Comparison of ENCODE assay signal across 21 mouse cellular contexts in the genomic region with DNA sequence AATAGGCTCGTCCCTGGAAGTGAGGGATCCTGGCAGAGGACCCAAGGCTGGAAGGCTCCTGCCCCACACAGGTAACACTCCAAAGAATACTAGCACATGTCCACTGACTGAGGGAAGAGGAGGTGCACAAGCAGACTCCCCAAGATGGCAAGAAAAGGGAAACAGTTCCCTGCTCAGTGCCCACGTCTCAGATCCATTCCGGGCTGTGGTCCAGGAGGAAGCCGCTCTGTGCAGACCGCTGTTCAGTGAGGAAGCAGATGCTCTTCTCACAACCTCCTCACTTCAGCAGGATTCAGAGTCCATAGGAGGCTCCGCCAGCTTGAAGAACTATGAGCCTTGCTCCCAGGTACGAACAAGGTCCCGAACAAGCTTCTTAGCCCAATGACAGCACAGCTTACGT. TPM values are rescaled to one million over a fixed set of nuclear protein-coding genes. Genes with fewer than 3 reads are reported as not detected.
A peak's percentile ranks its signal among the peaks of the same experiment; 100 is the strongest.
DNase-seq lines count a peak whose midpoint lies in the region; TF ChIP-seq lines count a peak whose summit lies in the region.
"Had no signal": no experiment of that assay in that cellular context is flagged by ENCODE, and none has a peak within 500 bp of the region (broad histone marks: within the 10 kb centered on the region; RNA-seq: fewer than 3 reads in every experiment).

No protein-coding gene starts in this region.

- H3K27me3 ChIP-seq in kidney, adult 2 months (replicated peaks; ENCODE audit: control insufficient read depth, insufficient read depth, low read length), result no peaks in the 10 kb centered on the region
- H3K27me3 ChIP-seq: heart, embryonic 13.5 days; liver, embryonic 12.5 days; midbrain, embryonic 12.5 days; neural tube, embryonic 15.5 days had no signal

- WGBS in kidney, adult 2 months, result 81% methylated on average over 9 of the region's 9 CpGs

- no peak overlapping the region for H3K4me3 ChIP-seq in kidney, adult 2 months (ENCODE audit: insufficient read depth, low read depth, low read length)
- H3K4me3 ChIP-seq: heart, embryonic 13.5 days; liver, embryonic 12.5 days; midbrain, embryonic 12.5 days; neural tube, embryonic 15.5 days had no signal

- no peak overlapping the region for H3K27ac ChIP-seq in kidney, adult 2 months (ENCODE audit: insufficient read depth, low read depth, low read length)
- H3K27ac ChIP-seq: heart, embryonic 13.5 days; liver, embryonic 12.5 days; macrophage; midbrain, embryonic 12.5 days; neural tube, embryonic 15.5 days had no signal

- TF ChIP-seq CTCF in kidney, adult 2 months (conservative IDR thresholded peaks at IDR 0.05; ENCODE audit: insufficient read depth, insufficient read length, low read depth, low read length), result no peak

- H3K36me3 ChIP-seq in kidney, adult 2 months (ENCODE audit: control insufficient read depth, insufficient read depth, low read length), result peaks cover 12% of the 10 kb centered on the region

- H3K4me1 ChIP-seq in kidney, adult 2 months (ENCODE audit: control insufficient read depth, insufficient read depth, low read length), result no peaks in the 10 kb centered on the region
- H3K4me1 ChIP-seq: liver, embryonic 12.5 days had no signal

- intact Hi-C loops in left cerebral cortex, postnatal 25 days (cut with DNase I), result no loop called here

- peak; percentile 52 to 69 for DNase-seq in layer of hippocampus, adult 18-20 months (ENCODE audit: low spot score in 2 of 2)
- DNase-seq in layer of hippocampus, adult 9-10 months (ENCODE audit: low spot score), result no peak
- DNase-seq in layer of hippocampus, adult 9-11 months, result peak; percentile 75
- peak; percentile 52 to 94 for DNase-seq in left cerebral cortex, postnatal 25 days (ENCODE audit: low spot score in 2 of 2)
- no peak for DNase-seq in spleen, postnatal 10 days (ENCODE audit: low spot score in 2 of 2)
- no peak for DNase-seq in gastrocnemius, postnatal 10 days
- DNase-seq in kidney, adult 2 months, result no peak
- DNase-seq: adrenal gland, adult 8-10 months; cerebellum, adult 11 months; cerebellum, postnatal 14 days; heart, postnatal 4 days; kidney, adult 11 months; kidney, postnatal 10 days; lung, embryonic 14.5 days; thymus, postnatal 4 days had no signal

- TF ChIP-seq POLR2A in kidney, adult 2 months (IDR thresholded peaks at IDR 0.05; ENCODE audit: low read depth, low read length), result no peak

RNA-seq across cellular contexts. Expression of gene Nodal, which starts 13.6 kb away (rescaled TPM):
- total RNA-seq in layer of hippocampus, adult 18-20 months (2021), result under 1 TPM in 1 of 2 experiments, not detected in 1; 0.20 TPM
- total RNA-seq in left cerebral cortex, postnatal 25 days (2021), result under 1 TPM; 0.21 to 0.28 TPM
- under 1 TPM; 0.11 to 0.19 TPM for total RNA-seq in gastrocnemius, postnatal 10 days (2021)
- 0.06 and 0.12 TPM in 2 replicates for polyA plus RNA-seq in kidney, adult 2 months (2012; rRNA removed)
- total RNA-seq: adrenal gland, adult 8-10 months had no signal
- polyA plus RNA-seq: heart, embryonic 13.5 days; limb, embryonic 11.5 days; macrophage; midbrain, embryonic 12.5 days had no signal

RNA-seq across cellular contexts. Expression of gene Eif4ebp2, which starts 21.1 kb away (rescaled TPM):
- 10 to 100 TPM; 55.7 to 56.2 TPM for total RNA-seq in layer of hippocampus, adult 18-20 months (2021)
- total RNA-seq in left cerebral cortex, postnatal 25 days (2021), result 10 to 100 TPM; 47.7 to 51.4 TPM
- total RNA-seq in gastrocnemius, postnatal 10 days (2021), result 100 to 1,000 TPM; 103 to 109 TPM
- polyA plus RNA-seq in kidney, adult 2 months (2012; rRNA removed), result 127 and 128 TPM in 2 replicates

RNA-seq across cellular contexts. Expression of gene Lrrc20, which starts 44.2 kb away (rescaled TPM):
- total RNA-seq in layer of hippocampus, adult 18-20 months (2021), result 10 to 100 TPM; 23.2 to 25.2 TPM
- total RNA-seq in left cerebral cortex, postnatal 25 days (2021), result 10 to 100 TPM; 17.5 to 18.0 TPM
- 10 to 100 TPM; 62.3 to 64.9 TPM for total RNA-seq in gastrocnemius, postnatal 10 days (2021)
- 4.0 and 4.6 TPM in 2 replicates for polyA plus RNA-seq in kidney, adult 2 months (2012; rRNA removed)

RNA-seq across cellular contexts. Expression of gene Pald1, which starts 48.0 kb away (rescaled TPM):
- 10 to 100 TPM; 10.8 to 11.4 TPM for total RNA-seq in layer of hippocampus, adult 18-20 months (2021)
- total RNA-seq in left cerebral cortex, postnatal 25 days (2021), result 10 to 100 TPM in 1 of 2 experiments, 1 to 10 TPM in 1; 9.0 to 10.2 TPM
- total RNA-seq in gastrocnemius, postnatal 10 days (2021), result 10 to 100 TPM; 18.5 to 28.3 TPM
- 8.8 and 10.8 TPM in 2 replicates for polyA plus RNA-seq in kidney, adult 2 months (2012; rRNA removed)

Comparison
In these comparisons a context has a peak if more than half of its experiments do, and no peak if none do; other contexts are left out.
1. DNase-seq: peak in layer of hippocampus, adult 18-20 months (2 of 2), layer of hippocampus, adult 9-11 months (single experiment) and left cerebral cortex, postnatal 25 days (2 of 2); none in layer of hippocampus, adult 9-10 months (single experiment), spleen, postnatal 10 days (0 of 2), gastrocnemius, postnatal 10 days (single experiment) and kidney, adult 2 months (single experiment).